Mouse (Mus musculus) embryonic facial prominence, embryonic 12.5 days (tissue): ENCODE results near the gene Ctbp2. TPM values are rescaled to one million over a fixed set of nuclear protein-coding genes. Genes with fewer than 3 reads are reported as not detected.

Source experiments
- ATAC-seq: fragments of 200-750 bp; cut with Nextera tagmentation; 2 replicates; pipeline ENCODE4 v1.8.0; 2017; ENCODE audit not compliant: insufficient number of reproducible peaks, insufficient read depth, low FRiP score, low TSS enrichment
- H3K27ac ChIP-seq: fragments of 300-500 bp; sonication (generic); 2 replicates; pipeline ENCODE4 v1.5.1; 2016; ENCODE audit warnings: mild to moderate bottlenecking
- H3K27me3 ChIP-seq: fragments of 300-500 bp; sonication (generic); 2 replicates; pipeline ENCODE4 v1.6.1; 2016; ENCODE audit warnings: mild to moderate bottlenecking, moderate library complexity
- H3K36me3 ChIP-seq: fragments of 300-500 bp; sonication (generic); 2 replicates; pipeline ENCODE4 v1.6.1; 2016; ENCODE audit warnings: mild to moderate bottlenecking
- H3K4me1 ChIP-seq: fragments of 300-500 bp; sonication (generic); 2 replicates; pipeline ENCODE4 v1.6.1; 2016
- H3K4me2 ChIP-seq: fragments of 300-500 bp; sonication (generic); replicated peaks from 2 replicates; pipeline ENCODE4 v1.6.1; 2016; ENCODE audit warnings: mild to moderate bottlenecking, moderate library complexity
- H3K4me3 ChIP-seq: fragments of 300-500 bp; sonication (generic); 2 replicates; pipeline ENCODE4 v1.5.1; 2016; ENCODE audit warnings: mild to moderate bottlenecking
- H3K9ac ChIP-seq: fragments of 300-500 bp; sonication (generic); 2 replicates; pipeline ENCODE4 v1.6.1; 2016; ENCODE audit warnings: mild to moderate bottlenecking, moderate library complexity
- H3K9me3 ChIP-seq: fragments of 300-500 bp; sonication (generic); 2 replicates; pipeline ENCODE4 v1.6.1; 2016; ENCODE audit warnings: mild to moderate bottlenecking, moderate library complexity
- WGBS: fragments of 180-500 bp; shearing (Covaris S2); methylation state at CpG from one replicate; pipeline ENCODE4 v1.1.7; 2016; 5-methylcytosine and 5-hydroxymethylcytosine counted together
- polyA plus RNA-seq: library from polyadenylated mRNA; unstranded; fragments of >200 nt; fragmentation: Nextera tagmentation; extraction: Ambion mirVana; gene quantifications from 2 replicates; pipeline ENCODE4 v1.2.1, GENCODE M21; 2016

Gene Ctbp2
- polyA plus RNA-seq, 1 experiment from 2014 or later: 101 TPM

- Histone ChIP-seq H3K36me3 (peaks cover 66% of the 10 kb centered on the region), H3K9ac (no peak overlapping the region), H3K9me3 (no peaks in the 10 kb centered on the region), H3K27ac (no peak overlapping the region), H3K4me1 (0 out of 2 replicates have a peak, but pooled peaks cover 5% of the 10 kb centered on the region), H3K4me2 (no peak overlapping the region), H3K27me3 (no peaks in the 10 kb centered on the region), H3K4me3 (no peak overlapping the region)
- 94% methylated on average over 11 of the region's 11 CpGs for WGBS
- ATAC-seq: no peak
Measured at GRCm38 (mm10) chr7:132999061-132999460, 125.1 kb downstream of the Ctbp2 start.

- Histone ChIP-seq H3K4me3 (no peak overlapping the region), H3K27ac (no peak overlapping the region), H3K36me3 (peaks cover 71% of the 10 kb centered on the region), H3K4me2 (no peak overlapping the region), H3K27me3 (no peaks in the 10 kb centered on the region), H3K9me3 (no peaks in the 10 kb centered on the region), H3K4me1 (0 out of 2 replicates have a peak, but pooled peaks cover 5% of the 10 kb centered on the region), H3K9ac (no peak overlapping the region)
- no peak for ATAC-seq
- WGBS: 97% methylated on average over 12 of the region's 12 CpGs
Measured at GRCm38 (mm10) chr7:132998639-132999038, 125.5 kb downstream of the Ctbp2 start.

GRCm38 (mm10) chr7:132996391-132996790 lies 127.8 kb downstream of the Ctbp2 start:
- Histone ChIP-seq H3K27me3 (no peaks in the 10 kb centered on the region), H3K36me3 (peaks cover 84% of the 10 kb centered on the region), H3K4me3 (no peak overlapping the region), H3K27ac (no peak overlapping the region), H3K9me3 (no peaks in the 10 kb centered on the region), H3K9ac (no peak overlapping the region), H3K4me1 (no peaks in the 10 kb centered on the region), H3K4me2 (no peak overlapping the region)
- no peak for ATAC-seq
- WGBS: 93% methylated on average over 5 of the region's 5 CpGs

- no peak for ATAC-seq
- H3K4me3 ChIP-seq: no peak overlapping the region
- 69% methylated on average over 6 of the region's 6 CpGs for WGBS
- H3K4me2 ChIP-seq: no peak overlapping the region
- no peaks in the 10 kb centered on the region for H3K27me3 ChIP-seq
- H3K36me3 ChIP-seq: peaks cover 96% of the 10 kb centered on the region
- H3K27ac ChIP-seq: no peak overlapping the region
- H3K9ac ChIP-seq: no peak overlapping the region
- H3K9me3 ChIP-seq: no peaks in the 10 kb centered on the region
- no peaks in the 10 kb centered on the region for H3K4me1 ChIP-seq
Measured at GRCm38 (mm10) chr7:132994628-132995191, 129.4 kb downstream of the Ctbp2 start.

GRCm38 (mm10) chr7:132994120-132994519 lies 130.0 kb downstream of the Ctbp2 start:
- Histone ChIP-seq H3K27me3 (no peaks in the 10 kb centered on the region), H3K9me3 (no peaks in the 10 kb centered on the region), H3K4me3 (no peak overlapping the region), H3K4me2 (no peak overlapping the region), H3K4me1 (no peaks in the 10 kb centered on the region), H3K27ac (no peak overlapping the region), H3K36me3 (peaks cover 95% of the 10 kb centered on the region), H3K9ac (no peak overlapping the region)
- ATAC-seq: no peak
- WGBS: 88% methylated on average over 8 of the region's 8 CpGs

- ATAC-seq: 0 out of 2 replicates have a peak, but pooled peaks have one; percentile 19
- H3K27me3 ChIP-seq: no peaks in the 10 kb centered on the region
- H3K9ac ChIP-seq: no peak overlapping the region
- no peak overlapping the region for H3K4me2 ChIP-seq
- no peaks in the 10 kb centered on the region for H3K9me3 ChIP-seq
- WGBS: 90% methylated on average over 9 of the region's 9 CpGs
- no peaks in the 10 kb centered on the region for H3K4me1 ChIP-seq
- peaks cover 95% of the 10 kb centered on the region for H3K36me3 ChIP-seq
- no peak overlapping the region for H3K27ac ChIP-seq
- H3K4me3 ChIP-seq: no peak overlapping the region
Measured at GRCm38 (mm10) chr7:132992967-132993615, 131.1 kb downstream of the Ctbp2 start.

GRCm38 (mm10) chr7:132991240-132991900 lies 132.8 kb downstream of the Ctbp2 start:
- 92% methylated on average over 14 of the region's 14 CpGs for WGBS
- H3K4me3 ChIP-seq: no peak overlapping the region
- H3K27me3 ChIP-seq: no peaks in the 10 kb centered on the region
- H3K9ac ChIP-seq: no peak overlapping the region
- peaks cover 87% of the 10 kb centered on the region for H3K36me3 ChIP-seq
- no peak overlapping the region for H3K27ac ChIP-seq
- H3K4me2 ChIP-seq: no peak overlapping the region
- no peaks in the 10 kb centered on the region for H3K4me1 ChIP-seq
- ATAC-seq: no peak
- no peaks in the 10 kb centered on the region for H3K9me3 ChIP-seq

- H3K4me2 ChIP-seq: no peak overlapping the region
- WGBS: 89% methylated on average over 5 of the region's 5 CpGs
- no peak overlapping the region for H3K27ac ChIP-seq
- no peaks in the 10 kb centered on the region for H3K27me3 ChIP-seq
- no peaks in the 10 kb centered on the region for H3K9me3 ChIP-seq
- no peak for ATAC-seq
- no peak overlapping the region for H3K4me3 ChIP-seq
- H3K4me1 ChIP-seq: no peaks in the 10 kb centered on the region
- H3K36me3 ChIP-seq: peaks cover 81% of the 10 kb centered on the region
- no peak overlapping the region for H3K9ac ChIP-seq
Measured at GRCm38 (mm10) chr7:132989839-132990238, 134.3 kb downstream of the Ctbp2 start.

GRCm38 (mm10) chr7:132982639-132983038 lies 141.5 kb downstream of the Ctbp2 start:
- Histone ChIP-seq H3K27me3 (no peaks in the 10 kb centered on the region), H3K4me1 (no peaks in the 10 kb centered on the region), H3K4me3 (no peak overlapping the region), H3K27ac (no peak overlapping the region), H3K36me3 (peaks cover 41% of the 10 kb centered on the region), H3K4me2 (no peak overlapping the region), H3K9ac (no peak overlapping the region), H3K9me3 (no peaks in the 10 kb centered on the region)
- WGBS: 78% methylated on average over 3 of the region's 3 CpGs
- ATAC-seq: peak; percentile 41; the same call in 1 of the 2 replicates

- 91% methylated on average over 2 of the region's 2 CpGs for WGBS
- Histone ChIP-seq H3K27me3 (no peaks in the 10 kb centered on the region), H3K9me3 (no peaks in the 10 kb centered on the region), H3K4me2 (no peak overlapping the region), H3K4me1 (no peaks in the 10 kb centered on the region), H3K36me3 (peaks cover 28% of the 10 kb centered on the region), H3K27ac (no peak overlapping the region), H3K9ac (no peak overlapping the region), H3K4me3 (no peak overlapping the region)
- ATAC-seq: no peak
Measured at GRCm38 (mm10) chr7:132977981-132978380, 146.2 kb downstream of the Ctbp2 start.

GRCm38 (mm10) chr7:132976079-132976478 lies 148.1 kb downstream of the Ctbp2 start:
- no peak overlapping the region for H3K9ac ChIP-seq
- no peak overlapping the region for H3K27ac ChIP-seq
- H3K27me3 ChIP-seq: no peaks in the 10 kb centered on the region
- H3K36me3 ChIP-seq: peaks cover 16% of the 10 kb centered on the region
- H3K4me2 ChIP-seq: no peak overlapping the region
- ATAC-seq: no peak
- H3K9me3 ChIP-seq: no peaks in the 10 kb centered on the region
- 86% methylated on average over 2 of the region's 2 CpGs for WGBS
- H3K4me3 ChIP-seq: no peak overlapping the region
- H3K4me1 ChIP-seq: no peaks in the 10 kb centered on the region

- ATAC-seq: no peak
- peaks cover 17% of the 10 kb centered on the region for H3K36me3 ChIP-seq
Measured at GRCm38 (mm10) chr7:132972079-132972478, 152.1 kb downstream of the Ctbp2 start.

More at GRCm38 (mm10) chr7:132972079-132972478, 152.1 kb downstream of the Ctbp2 start:
- 88% methylated on average over 2 of the region's 2 CpGs for WGBS
- H3K4me1 ChIP-seq: no peaks in the 10 kb centered on the region
- no peak overlapping the region for H3K4me2 ChIP-seq
- H3K4me3 ChIP-seq: no peak overlapping the region
- no peaks in the 10 kb centered on the region for H3K9me3 ChIP-seq
- no peak overlapping the region for H3K9ac ChIP-seq
- H3K27ac ChIP-seq: no peak overlapping the region
- no peaks in the 10 kb centered on the region for H3K27me3 ChIP-seq
